Mouse (Mus musculus) liver (tissue): ENCODE data around the gene Axin1.

ENCODE experiments used
- DNase-seq: peaks from one replicate; pipeline ENCODE4 v3.0.0-alpha.2; 2020; ENCODE audit warnings: mixed read lengths

Gene Axin1

DNA sequence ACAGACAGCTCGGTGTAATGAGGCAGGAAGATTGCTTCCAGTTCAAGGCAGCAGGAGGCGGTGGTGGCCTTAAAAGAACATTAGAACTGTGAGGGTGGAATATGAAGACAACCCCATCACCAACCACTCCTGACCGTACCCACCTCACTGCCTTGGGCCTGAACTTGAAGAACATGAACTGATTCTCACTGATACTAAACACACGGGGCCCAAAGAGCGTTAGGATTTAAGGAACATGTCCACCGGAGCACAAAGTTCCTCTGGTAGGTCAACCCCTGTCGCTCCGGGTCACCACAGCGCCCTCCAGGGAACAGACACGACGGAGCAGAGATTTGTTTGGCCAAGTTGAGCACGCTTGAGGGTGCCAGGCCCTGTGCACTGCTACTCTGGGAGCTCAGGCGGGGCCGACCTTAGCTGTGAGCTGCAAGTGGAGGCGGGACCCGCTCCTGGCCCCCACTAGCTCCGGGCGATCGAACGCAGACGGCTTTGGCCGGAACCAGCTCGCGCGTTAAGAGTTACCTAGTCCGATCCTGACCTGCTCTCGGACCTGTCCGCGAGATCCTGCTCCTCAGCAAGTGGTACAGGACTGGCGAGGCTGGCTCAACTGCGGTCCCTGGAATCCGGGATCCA, 105.1 kb downstream of the Axin1 start:
- peak; percentile 62 for DNase-seq

DNA sequence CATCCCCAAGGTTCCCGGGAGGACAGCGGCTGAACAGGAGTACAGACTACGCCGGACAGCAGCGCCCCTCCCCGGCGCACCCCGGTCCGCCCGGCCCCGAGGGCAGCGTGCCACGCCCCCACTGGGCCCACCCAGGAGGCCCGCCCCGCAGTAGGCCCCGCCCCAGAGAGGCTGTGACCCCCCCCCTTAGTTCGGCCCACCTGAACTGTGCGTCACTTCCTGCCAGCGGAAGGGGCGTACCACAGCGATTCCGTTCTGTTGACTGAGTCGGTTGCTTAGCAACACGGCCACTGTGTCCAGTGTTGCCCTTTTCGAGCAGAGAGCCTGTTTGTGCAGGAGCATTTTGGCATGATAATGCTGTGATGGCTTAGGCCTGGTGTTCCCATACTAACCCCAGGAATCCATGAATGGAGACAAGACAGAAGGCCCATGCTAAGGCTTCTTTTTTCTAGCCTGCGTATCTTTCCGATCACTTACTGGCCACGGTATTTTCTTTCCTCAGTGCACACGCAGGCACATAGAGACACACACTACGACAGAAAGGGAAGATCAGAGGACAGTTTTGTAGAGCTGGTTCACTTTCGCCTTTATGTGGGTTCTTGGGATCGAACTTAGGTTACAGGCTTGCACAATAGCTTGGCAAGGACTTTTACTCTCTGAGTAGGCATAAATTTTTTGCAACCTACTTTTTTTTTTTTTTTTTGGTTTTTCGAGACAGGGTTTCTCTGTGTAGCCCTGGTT, 105.8 kb downstream of the Axin1 start, which contains the start of gene Fam234a:
Fam234a (minus strand) TSS at position 142 of the 741 bp plus-strand sequence.
- peak; percentile 95 for DNase-seq
